Mouse (Mus musculus) myocyte (in vitro differentiated cells): Measurements from ENCODE around the gene Lpar3.

Source experiments
- CEBPB ChIP-seq: IDR thresholded peaks from 2 replicates; pipeline ENCODE4 v1.6.1; 2011; ENCODE audit warnings: mild to moderate bottlenecking, moderate library complexity; ENCODE audit not compliant: poor library complexity, insufficient read depth, severe bottlenecking
- E2F4 ChIP-seq: IDR thresholded peaks from one replicate; pipeline ENCODE4 v1.6.1; 2011; ENCODE audit warnings: mild to moderate bottlenecking, control low read depth, moderate library complexity; ENCODE audit not compliant: insufficient read depth
- MAX ChIP-seq: IDR thresholded peaks from one replicate; pipeline ENCODE4 v1.6.1; 2011; ENCODE audit warnings: low read depth, mild to moderate bottlenecking, control low read depth
- MYOD1 ChIP-seq, 3 experiments: IDR thresholded peaks; one replicate each; pipeline ENCODE4 v1.6.1; 2011; ENCODE audit warnings: control low read depth in 2 of 3, low read depth in 2 of 3, mild to moderate bottlenecking in 2 of 3, moderate library complexity in 1 of 3; ENCODE audit not compliant: insufficient read length in 2 of 3, control insufficient read depth in 1 of 3
- POLR2A ChIP-seq: IDR thresholded peaks from one replicate; pipeline ENCODE4 v1.6.1; 2011; ENCODE audit warnings: low read depth, mild to moderate bottlenecking, control low read depth, moderate library complexity; ENCODE audit not compliant: insufficient read length
- POLR2AphosphoS2 ChIP-seq: IDR thresholded peaks from one replicate; pipeline ENCODE4 v1.6.1; 2011; ENCODE audit warnings: low read depth, control low read depth; ENCODE audit not compliant: insufficient read length
- REST ChIP-seq: IDR thresholded peaks from one replicate; pipeline ENCODE4 v1.6.1; 2011; ENCODE audit warnings: mild to moderate bottlenecking, control low read depth, moderate library complexity; ENCODE audit not compliant: insufficient read depth, insufficient read length
- SRF ChIP-seq: IDR thresholded peaks from one replicate; pipeline ENCODE4 v1.6.1; 2011; ENCODE audit warnings: low read depth; ENCODE audit not compliant: control insufficient read depth, insufficient read length
- TCF12 ChIP-seq: IDR thresholded peaks from one replicate; pipeline ENCODE4 v1.6.1; 2011; ENCODE audit warnings: mild to moderate bottlenecking, control low read depth; ENCODE audit not compliant: poor library complexity, insufficient read depth, severe bottlenecking
- TCF3 ChIP-seq: IDR thresholded peaks from one replicate; pipeline ENCODE4 v1.6.1; 2011; ENCODE audit warnings: low read depth, control low read depth; ENCODE audit not compliant: insufficient read length
- USF1 ChIP-seq: IDR thresholded peaks from one replicate; pipeline ENCODE4 v1.6.1; 2011; ENCODE audit warnings: low read depth, mild to moderate bottlenecking, control low read depth, moderate library complexity

GRCm38 (mm10) chr3:146309586-146309985 is 88.8 kb downstream of the Lpar3 start:
- TF ChIP-seq TCF12: no peak
- TF ChIP-seq POLR2A: no peak
- no peak for TF ChIP-seq USF1
- TF ChIP-seq POLR2AphosphoS2: no peak
- TF ChIP-seq CEBPB: no peak
- TF ChIP-seq TCF3: no peak
- no peak for TF ChIP-seq MAX
- no peak for TF ChIP-seq REST
- no peak for TF ChIP-seq MYOD1 (IDR thresholded peaks at IDR 0.05; ENCODE audit: control insufficient read depth in 1 of 3, insufficient read length in 2 of 3, low read depth in 2 of 3)
- no peak for TF ChIP-seq SRF
- no peak for TF ChIP-seq E2F4
